Mouse (Mus musculus) megakaryocyte, adult 5-6 weeks (primary cell): ENCODE measurements around the gene Cwh43. TPM values are rescaled to one million over a fixed set of nuclear protein-coding genes. Genes with fewer than 3 reads are reported as not detected.
"Not testable (repeated sequence)": the region's sequence is repeated elsewhere in the genome, so short reads cannot be mapped to it uniquely, and the experiment has no call there.

Experiments used
- ATAC-seq: 2 replicates; pipeline ENCODE4 v1.8.0; 2016; ENCODE audit warnings: mild to moderate bottlenecking, inconsistent platforms; ENCODE audit not compliant: poor library complexity, severe bottlenecking
- total RNA-seq, 2 experiments: library from RNA; stranded (forward) in 1 of 2; stranded (reverse) in 1 of 2; fragments of 153-499, 151-499 nt in 1 of 2; fragments of 221-1000, 200-1000 nt in 1 of 2; gene quantifications; 2 replicates each; pipeline versions ENCODE4 v1.2.3 to v1.2.4; 2015 to 2017

Gene Cwh43
- total RNA-seq, 2 experiments from 2014 or later = not detected

- ATAC-seq = no peak
These were observed 68.8 kb downstream of the Cwh43 start for GRCm38 (mm10) chr5:73474412-73475405.

GRCm38 (mm10) chr5:73480700-73481099, 74.8 kb downstream of the Cwh43 start, which contains the start of gene Dcun1d4:
Gene Dcun1d4 (plus strand): TSS chr5:73481000.
- no peak for ATAC-seq

GRCm38 (mm10) chr5:73481401-73481800, 75.5 kb downstream of the Cwh43 start:
- ATAC-seq = no peak

GRCm38 (mm10) chr5:73482381-73482780, 76.5 kb downstream of the Cwh43 start:
- not testable (repeated sequence) for ATAC-seq

GRCm38 (mm10) chr5:73484016-73484615, 78.2 kb downstream of the Cwh43 start:
- ATAC-seq = no peak

- ATAC-seq = no peak
These were observed 80.6 kb downstream of the Cwh43 start for GRCm38 (mm10) chr5:73486451-73486850.

GRCm38 (mm10) chr5:73489915-73490314, 84.0 kb downstream of the Cwh43 start:
- no peak for ATAC-seq

- peak; percentile 93 for ATAC-seq
These were observed 84.8 kb downstream of the Cwh43 start for GRCm38 (mm10) chr5:73490596-73491073.

GRCm38 (mm10) chr5:73491074-73491836, 85.4 kb downstream of the Cwh43 start:
- no peak for ATAC-seq

GRCm38 (mm10) chr5:73491837-73492720, 86.2 kb downstream of the Cwh43 start:
- peak; percentile 58 for ATAC-seq

- ATAC-seq = no peak
These were observed 91.5 kb downstream of the Cwh43 start for GRCm38 (mm10) chr5:73497401-73497800.

- no peak for ATAC-seq
These were observed 92.7 kb downstream of the Cwh43 start for GRCm38 (mm10) chr5:73498559-73498958.

- ATAC-seq = no peak
These were observed 95.1 kb downstream of the Cwh43 start for GRCm38 (mm10) chr5:73500867-73501440.

- no peak for ATAC-seq
These were observed 96.5 kb downstream of the Cwh43 start for GRCm38 (mm10) chr5:73502422-73502821.

Other genes with a start within 250 kb of the Cwh43 start
- 56.7 and 59.1 TPM in 2 replicates for gene Fryl, start 149.5 kb upstream of the Cwh43 start, total RNA-seq (2015)
- 79.8 and 80.9 TPM in 2 replicates for gene Fryl, start 149.5 kb upstream of the Cwh43 start, total RNA-seq (2017)
- gene Ociad1, start 113.3 kb upstream of the Cwh43 start, total RNA-seq (2015) = 231 and 236 TPM in 2 replicates
- gene Ociad1, start 113.3 kb upstream of the Cwh43 start, total RNA-seq (2017) = 172 and 182 TPM in 2 replicates
- 0.11 TPM in 1 of 2 replicates, not detected in the other for gene Ociad2, start 65.0 kb upstream of the Cwh43 start, total RNA-seq (2015)
- gene Ociad2, start 65.0 kb upstream of the Cwh43 start, total RNA-seq (2017) = 1.8 TPM in 1 of 2 replicates, not detected in the other
- 2.9 and 4.7 TPM in 2 replicates for gene Dcun1d4, start 74.9 kb downstream of the Cwh43 start, total RNA-seq (2015)
- gene Dcun1d4, start 74.9 kb downstream of the Cwh43 start, total RNA-seq (2017) = 1.5 and 3.0 TPM in 2 replicates
- gene Lrrc66, start 226.5 kb downstream of the Cwh43 start, total RNA-seq (2015) = not detected in 2 replicates
- gene Lrrc66, start 226.5 kb downstream of the Cwh43 start, total RNA-seq (2017) = 0.11 TPM in 1 of 2 replicates, not detected in the other
- gene Sgcb, start 241.7 kb downstream of the Cwh43 start, total RNA-seq (2015) = 9.5 TPM in 2 replicates
- 4.5 and 4.6 TPM in 2 replicates for gene Sgcb, start 241.7 kb downstream of the Cwh43 start, total RNA-seq (2017)
- gene Spata18, start 245.3 kb downstream of the Cwh43 start, total RNA-seq (2015) = not detected in 2 replicates
- gene Spata18, start 245.3 kb downstream of the Cwh43 start, total RNA-seq (2017) = not detected in 2 replicates